In genomic region chr5:73651855-73652201, GRCm38 (mm10) we compare ENCODE assay signal across 9 mouse cellular contexts. TPM values are rescaled to one million over a fixed set of nuclear protein-coding genes. Genes with fewer than 3 reads are reported as not detected.
DNase-seq lines count a peak whose midpoint lies in the region; ATAC-seq lines count a peak whose summit lies in the region.
"Had no signal": no experiment of that assay in that cellular context is flagged by ENCODE, and none has a peak within 500 bp of the region (broad histone marks: within the 10 kb centered on the region; RNA-seq: fewer than 3 reads in every experiment).

No protein-coding gene starts in this region.

- no peaks in the 10 kb centered on the region for H3K9me3 ChIP-seq in heart, embryonic 14.5 days (ENCODE audit: control insufficient read depth, low read length)
- no peaks in the 10 kb centered on the region for H3K9me3 ChIP-seq in forebrain, embryonic 12.5 days
- no peaks in the 10 kb centered on the region for H3K9me3 ChIP-seq in liver, embryonic 12.5 days (replicated peaks)

- 0 out of 2 replicates have a peak overlapping the region, but pooled peaks have one; percentile 68 for H3K9ac ChIP-seq in heart, embryonic 14.5 days (ENCODE audit: low read length)
- no peak overlapping the region for H3K9ac ChIP-seq in forebrain, embryonic 12.5 days
- H3K9ac ChIP-seq in liver, embryonic 12.5 days, result no peak overlapping the region

- H3K27me3 ChIP-seq in heart, embryonic 14.5 days (ENCODE audit: control insufficient read depth, insufficient read depth, low read length), result peaks cover 55% of the 10 kb centered on the region
- H3K27me3 ChIP-seq in forebrain, embryonic 12.5 days, result peaks cover 72% of the 10 kb centered on the region
- peaks cover 81% of the 10 kb centered on the region for H3K27me3 ChIP-seq in liver, embryonic 12.5 days (replicated peaks)

- WGBS in heart, embryonic 14.5 days, result 1% methylated on average over 4 of the region's 4 CpGs
- 1% methylated on average over 4 of the region's 4 CpGs for WGBS in forebrain, embryonic 12.5 days
- WGBS in liver, embryonic 12.5 days (ENCODE audit: insufficient replicate concordance), result 3% methylated on average over 4 of the region's 4 CpGs

- DNase-seq in heart, adult 11 months, result no peak
- DNase-seq in neural tube, embryonic 10.5 days (ENCODE audit: extremely low spot score, low spot score), result peak; percentile 50
- no peak for DNase-seq in frontal cortex, postnatal 25 days (ENCODE audit: low spot score in 2 of 2)
- no peak for DNase-seq in layer of hippocampus, adult 9-11 months

- no peak overlapping the region for H3K27ac ChIP-seq in heart, embryonic 14.5 days (replicated peaks in 1 of 2; ENCODE audit: control insufficient read depth in 1 of 2, insufficient read depth in 1 of 2, low read depth in 2 of 2, low read length in 2 of 2)
- no peak overlapping the region for H3K27ac ChIP-seq in forebrain, embryonic 12.5 days
- H3K27ac ChIP-seq in liver, embryonic 12.5 days, result no peak overlapping the region

- H3K4me2 ChIP-seq in heart, embryonic 14.5 days (ENCODE audit: low read length), result peak overlapping the region; percentile 100
- H3K4me2 ChIP-seq in forebrain, embryonic 12.5 days, result peak overlapping the region; percentile 83
- H3K4me2 ChIP-seq in liver, embryonic 12.5 days, result peak overlapping the region; percentile 80

- no peak for ATAC-seq in heart, embryonic 14.5 days (ENCODE audit: insufficient number of reproducible peaks, insufficient read depth, low FRiP score, low read depth)
- no peak for ATAC-seq in forebrain, embryonic 12.5 days (ENCODE audit: low FRiP score)
- no peak for ATAC-seq in liver, embryonic 12.5 days
- ATAC-seq in inflammation-experienced regulatory T-cells, adult 6 months, result no peak

- peaks cover 8 to 19% of the 10 kb centered on the region in 2 experiments for H3K4me1 ChIP-seq in heart, embryonic 14.5 days (ENCODE audit: control insufficient read depth in 2 of 2, insufficient read depth in 2 of 2, low read length in 2 of 2)
- peaks cover 30% of the 10 kb centered on the region for H3K4me1 ChIP-seq in forebrain, embryonic 12.5 days
- H3K4me1 ChIP-seq in liver, embryonic 12.5 days, result peaks cover 25% of the 10 kb centered on the region

- H3K4me3 ChIP-seq in heart, embryonic 14.5 days (ENCODE audit: control insufficient read depth in 1 of 2, insufficient read depth in 1 of 2, low read depth in 1 of 2, low read length in 2 of 2), result peak overlapping the region; percentile 52 to 60
- peak overlapping the region; percentile 45 for H3K4me3 ChIP-seq in forebrain, embryonic 12.5 days (replicated peaks)
- peak overlapping the region; percentile 54 for H3K4me3 ChIP-seq in liver, embryonic 12.5 days

- no peaks in the 10 kb centered on the region for H3K36me3 ChIP-seq in heart, embryonic 14.5 days (ENCODE audit: control insufficient read depth, insufficient read depth, low read length)
- no peaks in the 10 kb centered on the region for H3K36me3 ChIP-seq in forebrain, embryonic 12.5 days (replicated peaks)
- H3K36me3 ChIP-seq in liver, embryonic 12.5 days, result no peaks in the 10 kb centered on the region

RNA-seq across cellular contexts. Expression of gene Spata18, which starts 0.6 kb away (rescaled TPM):
- 0.84 and 0.97 TPM in 2 replicates for polyA plus RNA-seq in heart, embryonic 14.5 days (2014; fragmentation: Nextera tagmentation; extraction: Ambion mirVana)
- polyA plus RNA-seq in forebrain, embryonic 12.5 days (2016; fragmentation: Nextera tagmentation; extraction: Ambion mirVana), result 0.13 TPM in 1 of 2 replicates, not detected in the other
- polyA plus RNA-seq in liver, embryonic 12.5 days (2016; fragmentation: Nextera tagmentation; extraction: Ambion mirVana), result not detected in 2 replicates
- polyA plus RNA-seq in inflammation-experienced regulatory T-cells, adult 6 months (2017; shearing (Covaris generic)), result not detected
- polyA plus RNA-seq: large intestine, adult 2 months had no signal

RNA-seq across cellular contexts. Expression of gene Sgcb, which starts 4.2 kb away (rescaled TPM):
- polyA plus RNA-seq in heart, embryonic 14.5 days (2014; fragmentation: Nextera tagmentation; extraction: Ambion mirVana), result 34.8 and 37.9 TPM in 2 replicates
- polyA plus RNA-seq in forebrain, embryonic 12.5 days (2016; fragmentation: Nextera tagmentation; extraction: Ambion mirVana), result 19.2 and 22.1 TPM in 2 replicates
- 4.5 and 4.7 TPM in 2 replicates for polyA plus RNA-seq in liver, embryonic 12.5 days (2016; fragmentation: Nextera tagmentation; extraction: Ambion mirVana)
- polyA plus RNA-seq in inflammation-experienced regulatory T-cells, adult 6 months (2017; shearing (Covaris generic)), result 10 to 100 TPM; 11.6 to 12.5 (median 12.4) TPM

RNA-seq across cellular contexts. Expression of gene Lrrc66, which starts 19.5 kb away (rescaled TPM):
- 0.23 TPM in 1 of 2 replicates, not detected in the other for polyA plus RNA-seq in heart, embryonic 14.5 days (2014; fragmentation: Nextera tagmentation; extraction: Ambion mirVana)
- polyA plus RNA-seq in forebrain, embryonic 12.5 days (2016; fragmentation: Nextera tagmentation; extraction: Ambion mirVana), result not detected in 2 replicates
- polyA plus RNA-seq in liver, embryonic 12.5 days (2016; fragmentation: Nextera tagmentation; extraction: Ambion mirVana), result 0.13 and 0.29 TPM in 2 replicates
- 1 to 10 TPM in 1 of 3 experiments, under 1 TPM in 1, not detected in 1; 0.29 to 1.4 TPM for polyA plus RNA-seq in inflammation-experienced regulatory T-cells, adult 6 months (2017; shearing (Covaris generic))
